Mouse (Mus musculus): ENCODE results near the gene 4930470P17Rik. TPM values are rescaled to one million over a fixed set of nuclear protein-coding genes. Genes with fewer than 3 reads are reported as not detected.

Gene 4930470P17Rik
- total and polyA plus RNA-seq, 3 experiments, result not detected

GRCm38 (mm10) chr2:170534803-170535174 is 67.0 kb downstream of the 4930470P17Rik start:
- Histone ChIP-seq H3K4me1 (ENCODE audit: control insufficient read depth in 1 of 2, insufficient read depth in 2 of 2, low read length in 2 of 2) (no peaks in the 10 kb centered on the region), H3K9ac (ENCODE audit: control insufficient read depth, low read depth, low read length, poor library complexity, severe bottlenecking) (no peak overlapping the region), H3K4me3 (ENCODE audit: control insufficient read depth in 1 of 2, insufficient read depth in 1 of 2, low read depth in 2 of 2, low read length in 2 of 2) (no peak overlapping the region), H3K27me3 (ENCODE audit: control insufficient read depth in 1 of 2, insufficient read depth in 2 of 2, low read length in 2 of 2) (no peaks in the 10 kb centered on the region), H3K79me2 (ENCODE audit: control insufficient read depth, insufficient read depth, low read length, poor library complexity) (no peaks in the 10 kb centered on the region), H3K27ac (ENCODE audit: control insufficient read depth, low read depth, low read length) (no peak overlapping the region), H3K36me3 (ENCODE audit: control insufficient read depth in 1 of 2, insufficient read depth in 2 of 2, low read length in 2 of 2) (no peaks in the 10 kb centered on the region), H3K9me3 (replicated peaks; ENCODE audit: insufficient read depth, low read length) (no peaks in the 10 kb centered on the region)
- TF ChIP-seq GABPA (IDR thresholded peaks at IDR 0.05; ENCODE audit: low read depth, low read length) (no peak), POLR2AphosphoS5 (IDR thresholded peaks at IDR 0.05; ENCODE audit: borderline replicate concordance, low read depth, low read length) (no peak), MAX (IDR thresholded peaks at IDR 0.05; ENCODE audit: low read length) (no peak), MYB (IDR thresholded peaks at IDR 0.05; ENCODE audit: low read depth, low read length) (no peak), JUND (IDR thresholded peaks at IDR 0.05; ENCODE audit: low read depth, low read length) (no peak), USF2 (IDR thresholded peaks at IDR 0.05; ENCODE audit: borderline replicate concordance in 1 of 2, insufficient read depth in 1 of 2, low read depth in 1 of 2, low read length in 2 of 2) (no peak), POLR2A (IDR thresholded peaks at IDR 0.05; ENCODE audit: control insufficient read depth in 1 of 2, insufficient read depth in 1 of 2, low read depth in 1 of 2, low read length in 2 of 2, poor library complexity in 1 of 2) (no peak), TAL1 (IDR thresholded peaks at IDR 0.05; ENCODE audit: low read length) (no peak), SIN3A (IDR thresholded peaks at IDR 0.05; ENCODE audit: low read length) (no peak)
- no peak for DNase-seq (ENCODE audit: low read depth, low spot score)

GRCm38 (mm10) chr2:170534116-170534802 is 67.6 kb downstream of the 4930470P17Rik start:
- DNase-seq (ENCODE audit: low read depth, low spot score), result no peak
- TF ChIP-seq HCFC1 (IDR thresholded peaks at IDR 0.05; ENCODE audit: low read depth, low read length), result no peak
- no peak for TF ChIP-seq MEF2A (IDR thresholded peaks at IDR 0.05; ENCODE audit: extremely low read depth, insufficient replicate concordance, low read depth, low read length, poor library complexity, severe bottlenecking)
- TF ChIP-seq NRF1 (IDR thresholded peaks at IDR 0.05; ENCODE audit: insufficient read depth, low read depth, low read length, poor library complexity, severe bottlenecking), result no peak
- TF ChIP-seq TAL1 (IDR thresholded peaks at IDR 0.05; ENCODE audit: low read length), result no peak
- no peak for TF ChIP-seq JUND (IDR thresholded peaks at IDR 0.05; ENCODE audit: low read depth, low read length)
- no peak for TF ChIP-seq GATA1 (IDR thresholded peaks at IDR 0.05; ENCODE audit: low read depth, low read length)
- no peak for TF ChIP-seq POLR2AphosphoS2 (IDR thresholded peaks at IDR 0.05; ENCODE audit: low read length)
- no peak for TF ChIP-seq CHD1 (IDR thresholded peaks at IDR 0.05; ENCODE audit: low read depth, low read length)
- TF ChIP-seq RAD21 (IDR thresholded peaks at IDR 0.05; ENCODE audit: low read depth, low read length), result no peak
- no peak for TF ChIP-seq EP300 (IDR thresholded peaks at IDR 0.05; ENCODE audit: low read depth in 1 of 2, low read length in 2 of 2)
- TF ChIP-seq POLR2A (IDR thresholded peaks at IDR 0.05; ENCODE audit: control insufficient read depth in 1 of 2, insufficient read depth in 1 of 2, low read depth in 1 of 2, low read length in 2 of 2, poor library complexity in 1 of 2), result no peak
- TF ChIP-seq ZNF384 (IDR thresholded peaks at IDR 0.05; ENCODE audit: low read depth, low read length), result no peak
- no peak for TF ChIP-seq BHLHE40 (IDR thresholded peaks at IDR 0.05; ENCODE audit: borderline replicate concordance, low read depth, low read length)
- no peak for TF ChIP-seq MAZ (IDR thresholded peaks at IDR 0.05; ENCODE audit: low read depth, low read length)
- no peak for TF ChIP-seq MYC (IDR thresholded peaks at IDR 0.05; ENCODE audit: low read depth, low read length)
- H3K9ac ChIP-seq (ENCODE audit: control insufficient read depth, low read depth, low read length, poor library complexity, severe bottlenecking), result no peak overlapping the region
- H3K79me2 ChIP-seq (ENCODE audit: control insufficient read depth, insufficient read depth, low read length, poor library complexity), result no peaks in the 10 kb centered on the region
- H3K4me3 ChIP-seq (ENCODE audit: control insufficient read depth in 1 of 2, insufficient read depth in 1 of 2, low read depth in 2 of 2, low read length in 2 of 2), result no peak overlapping the region
- H3K27me3 ChIP-seq (ENCODE audit: control insufficient read depth in 1 of 2, insufficient read depth in 2 of 2, low read length in 2 of 2), result no peaks in the 10 kb centered on the region
- no peaks in the 10 kb centered on the region for H3K36me3 ChIP-seq (ENCODE audit: control insufficient read depth in 1 of 2, insufficient read depth in 2 of 2, low read length in 2 of 2)
- no peaks in the 10 kb centered on the region for H3K9me3 ChIP-seq (replicated peaks; ENCODE audit: insufficient read depth, low read length)
- no peaks in the 10 kb centered on the region for H3K4me1 ChIP-seq (ENCODE audit: control insufficient read depth in 1 of 2, insufficient read depth in 2 of 2, low read length in 2 of 2)
- no peak overlapping the region for H3K27ac ChIP-seq (ENCODE audit: control insufficient read depth, low read depth, low read length)
